Mouse (Mus musculus) limb, embryonic 13.5 days (tissue): Measurements from ENCODE around the gene Bicra. TPM values are rescaled to one million over a fixed set of nuclear protein-coding genes. Genes with fewer than 3 reads are reported as not detected.
A peak's percentile ranks its signal among the peaks of the same experiment; 100 is the strongest.

Source experiments
- ATAC-seq: fragments of 200-750 bp; cut with Nextera tagmentation; 2 replicates; pipeline ENCODE4 v1.8.0; 2017; ENCODE audit warnings: low read depth, moderate number of reproducible peaks, moderate TSS enrichment; ENCODE audit not compliant: low FRiP score
- H3K27ac ChIP-seq: fragments of 300-500 bp; sonication (generic); 2 replicates; pipeline ENCODE4 v1.5.1; 2015; ENCODE audit warnings: inconsistent platforms, mild to moderate bottlenecking, moderate library complexity
- H3K27me3 ChIP-seq: fragments of 300-500 bp; sonication (generic); 2 replicates; pipeline ENCODE4 v1.6.1; 2015; ENCODE audit warnings: mild to moderate bottlenecking, inconsistent platforms
- H3K36me3 ChIP-seq: fragments of 300-500 bp; sonication (generic); 2 replicates; pipeline ENCODE4 v1.6.1; 2015; ENCODE audit warnings: inconsistent platforms, mild to moderate bottlenecking, moderate library complexity
- H3K4me1 ChIP-seq: fragments of 300-500 bp; sonication (generic); 2 replicates; pipeline ENCODE4 v1.6.1; 2015; ENCODE audit warnings: inconsistent platforms
- H3K4me2 ChIP-seq: fragments of 300-500 bp; sonication (generic); replicated peaks from 2 replicates; pipeline ENCODE4 v1.6.1; 2015; ENCODE audit warnings: inconsistent platforms, mild to moderate bottlenecking, moderate library complexity
- H3K4me3 ChIP-seq: fragments of 300-500 bp; sonication (generic); 2 replicates; pipeline ENCODE4 v1.5.1; 2015; ENCODE audit warnings: moderate library complexity, mild to moderate bottlenecking, inconsistent platforms
- H3K9ac ChIP-seq: fragments of 300-500 bp; sonication (generic); 2 replicates; pipeline ENCODE4 v1.6.1; 2015; ENCODE audit warnings: mild to moderate bottlenecking, inconsistent platforms
- H3K9me3 ChIP-seq: fragments of 300-500 bp; sonication (generic); 2 replicates; pipeline ENCODE4 v1.6.1; 2016; ENCODE audit warnings: inconsistent platforms
- WGBS: fragments of 180-500 bp; shearing (Covaris S2); methylation state at CpG from one replicate; pipeline ENCODE4 v1.1.7; 2015; 5-methylcytosine and 5-hydroxymethylcytosine counted together
- polyA plus RNA-seq: library from polyadenylated mRNA; unstranded; fragments of >200 nt; fragmentation: Nextera tagmentation; extraction: Ambion mirVana; gene quantifications from 2 replicates; pipeline ENCODE4 v1.2.1, GENCODE M21; 2015

Gene Bicra
- polyA plus RNA-seq, 1 experiment from 2014 or later: 8.7 TPM

- no peaks in the 10 kb centered on the region for H3K9me3 ChIP-seq
- H3K27ac ChIP-seq: peak overlapping the region; percentile 81
- peak overlapping the region; percentile 77 for H3K4me3 ChIP-seq
- peak overlapping the region; percentile 76 for H3K4me2 ChIP-seq
- H3K36me3 ChIP-seq: peaks cover 35% of the 10 kb centered on the region
- peaks cover 24% of the 10 kb centered on the region for H3K4me1 ChIP-seq
- no peaks in the 10 kb centered on the region for H3K27me3 ChIP-seq
- WGBS: 0% methylated on average over 10 of the region's 10 CpGs
- ATAC-seq: peak; percentile 46
- H3K9ac ChIP-seq: peak overlapping the region; percentile 80
These were observed 125.9 kb downstream of the Bicra start for GRCm38 (mm10) chr7:15921796-15922195.

Other genes starting within 250 kb of the Bicra start
- not detected in 2 replicates for gene Obox6, start 208.2 kb downstream of the Bicra start, polyA plus RNA-seq
- not detected in 2 replicates for gene Crx, start 168.0 kb downstream of the Bicra start, polyA plus RNA-seq
- gene Crxos, start 165.3 kb downstream of the Bicra start, polyA plus RNA-seq: not detected in 2 replicates
- gene Selenow, start 125.5 kb downstream of the Bicra start, polyA plus RNA-seq: 943 and 963 TPM in 2 replicates
- 184 and 201 TPM in 2 replicates for gene Nop53, start 101.8 kb downstream of the Bicra start, polyA plus RNA-seq
- gene Ehd2, start 80.4 kb downstream of the Bicra start, polyA plus RNA-seq: 25.3 and 29.9 TPM in 2 replicates
- gene Zfp541, start 13.9 kb upstream of the Bicra start, polyA plus RNA-seq: 0.04 and 0.08 TPM in 2 replicates
- gene Napa, start 50.5 kb upstream of the Bicra start, polyA plus RNA-seq: 232 and 245 TPM in 2 replicates
- 38.7 and 40.5 TPM in 2 replicates for gene Kptn, start 72.0 kb upstream of the Bicra start, polyA plus RNA-seq
- gene Slc8a2, start 81.9 kb upstream of the Bicra start, polyA plus RNA-seq: 0.14 and 0.28 TPM in 2 replicates
- gene Meis3, start 127.2 kb upstream of the Bicra start, polyA plus RNA-seq: 14.2 and 15.6 TPM in 2 replicates
- gene Dhx34, start 174.1 kb upstream of the Bicra start, polyA plus RNA-seq: 13.1 and 14.5 TPM in 2 replicates
- gene C5ar2, start 196.2 kb upstream of the Bicra start, polyA plus RNA-seq: 0.09 and 0.10 TPM in 2 replicates
- 1.9 and 2.4 TPM in 2 replicates for gene C5ar1, start 211.6 kb upstream of the Bicra start, polyA plus RNA-seq
- 19.0 and 19.9 TPM in 2 replicates for gene Inafm1, start 225.7 kb upstream of the Bicra start, polyA plus RNA-seq
- 26.1 and 29.2 TPM in 2 replicates for gene Ccdc9, start 238.9 kb upstream of the Bicra start, polyA plus RNA-seq